Mouse (Mus musculus) heart, embryonic 13.5 days (tissue): ENCODE measurements around the gene Mtmr4. TPM values are rescaled to one million over a fixed set of nuclear protein-coding genes. Genes with fewer than 3 reads are reported as not detected.

Experiments
- ATAC-seq: fragments of 200-750 bp; cut with Nextera tagmentation; 2 replicates; pipeline ENCODE4 v1.8.0; 2017; ENCODE audit warnings: moderate TSS enrichment; ENCODE audit not compliant: insufficient number of reproducible peaks, low FRiP score, low TSS enrichment; ENCODE audit errors: extremely low read depth
- H3K27ac ChIP-seq: fragments of 300-500 bp; sonication (generic); replicated peaks from 2 replicates; pipeline ENCODE4 v1.5.1; 2015; ENCODE audit warnings: moderate library complexity, mild to moderate bottlenecking, inconsistent platforms
- H3K27me3 ChIP-seq: fragments of 300-500 bp; sonication (generic); replicated peaks from 2 replicates; pipeline ENCODE4 v1.6.1; 2015; ENCODE audit warnings: mild to moderate bottlenecking, inconsistent platforms
- H3K36me3 ChIP-seq: fragments of 300-500 bp; sonication (generic); 2 replicates; pipeline ENCODE4 v1.6.1; 2015; ENCODE audit warnings: mild to moderate bottlenecking, inconsistent platforms
- H3K4me1 ChIP-seq: fragments of 300-500 bp; sonication (generic); 2 replicates; pipeline ENCODE4 v1.6.1; 2015; ENCODE audit warnings: inconsistent platforms
- H3K4me2 ChIP-seq: fragments of 300-500 bp; sonication (generic); 2 replicates; pipeline ENCODE4 v1.6.1; 2015; ENCODE audit warnings: inconsistent platforms, mild to moderate bottlenecking, moderate library complexity
- H3K4me3 ChIP-seq: fragments of 300-500 bp; sonication (generic); 2 replicates; pipeline ENCODE4 v1.5.1; 2015; ENCODE audit warnings: moderate library complexity, mild to moderate bottlenecking, inconsistent platforms
- H3K9ac ChIP-seq: fragments of 300-500 bp; sonication (generic); 2 replicates; pipeline ENCODE4 v1.6.1; 2015; ENCODE audit warnings: inconsistent platforms, mild to moderate bottlenecking, moderate library complexity
- H3K9me3 ChIP-seq: fragments of 300-500 bp; sonication (generic); 2 replicates; pipeline ENCODE4 v1.6.1; 2016; ENCODE audit warnings: inconsistent platforms
- WGBS: fragments of 180-500 bp; shearing (Covaris S2); methylation state at CpG from one replicate; pipeline ENCODE4 v1.1.7; 2015; ENCODE audit warnings: mixed read lengths; 5-methylcytosine and 5-hydroxymethylcytosine counted together
- polyA plus RNA-seq: library from polyadenylated mRNA; unstranded; fragments of >200 nt; fragmentation: Nextera tagmentation; extraction: Ambion mirVana; gene quantifications from 2 replicates; pipeline ENCODE4 v1.2.1, GENCODE M21; 2015

The Mtmr4 gene
- polyA plus RNA-seq = 14.1 and 14.7 TPM in 2 replicates

DNA sequence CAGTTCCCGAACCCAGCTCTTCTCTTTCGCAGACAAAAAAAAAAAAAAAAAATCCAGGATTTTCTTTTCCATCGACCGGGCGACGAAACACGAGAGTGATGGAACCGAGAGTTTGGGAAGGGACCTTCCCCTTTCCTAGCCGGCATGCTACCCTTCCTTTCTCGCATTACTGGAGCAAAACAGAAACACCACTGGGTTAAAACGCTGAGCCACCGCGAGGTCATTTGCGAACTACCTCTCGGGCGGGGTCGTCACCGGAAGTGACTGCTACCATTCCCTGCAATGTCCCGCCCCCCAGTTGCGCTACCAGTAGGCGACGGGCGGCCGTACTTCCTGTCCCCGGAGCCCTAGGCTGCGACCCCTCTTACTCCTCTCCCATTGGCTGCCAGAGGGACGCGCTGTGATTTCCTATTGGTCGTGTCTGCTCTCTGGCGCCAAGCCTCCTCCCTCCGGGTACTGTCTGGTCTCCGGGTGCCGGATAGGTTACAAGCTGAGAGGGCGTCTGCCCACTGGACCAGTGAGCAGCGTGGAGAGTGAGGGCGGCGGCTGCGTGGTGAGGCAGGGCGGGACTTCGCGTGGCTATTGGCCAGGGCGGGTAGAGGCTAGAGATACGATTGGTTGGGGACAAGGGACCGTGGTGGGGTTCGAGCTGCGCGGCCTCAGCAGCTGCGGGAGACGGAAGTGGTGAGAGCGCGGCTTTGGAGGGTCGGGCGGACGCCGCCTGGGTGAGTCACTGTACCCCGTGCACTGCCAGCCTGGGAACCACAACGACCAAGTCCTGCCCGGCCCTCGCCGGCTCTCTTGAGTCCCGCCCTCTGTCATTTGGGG, at the start of gene Mtmr4:
Gene Mtmr4 (plus strand): TSS at position 637 of the 828 bp plus-strand sequence.
- Histone ChIP-seq H3K27ac (peak within 1 kb of the TSS; percentile 97), H3K9me3 (no peaks in the 10 kb centered on the region), H3K4me2 (peak within 1 kb of the TSS; percentile 91), H3K9ac (peak within 1 kb of the TSS; percentile 97), H3K4me3 (peak within 1 kb of the TSS; percentile 88), H3K27me3 (no peaks in the 10 kb centered on the region), H3K36me3 (peaks cover 13% of the 10 kb centered on the region), H3K4me1 (peaks cover 52% of the 10 kb centered on the region)
- WGBS = under 1% methylated on average over 59 of the region's 61 CpGs
- ATAC-seq = peak; percentile 97

DNA sequence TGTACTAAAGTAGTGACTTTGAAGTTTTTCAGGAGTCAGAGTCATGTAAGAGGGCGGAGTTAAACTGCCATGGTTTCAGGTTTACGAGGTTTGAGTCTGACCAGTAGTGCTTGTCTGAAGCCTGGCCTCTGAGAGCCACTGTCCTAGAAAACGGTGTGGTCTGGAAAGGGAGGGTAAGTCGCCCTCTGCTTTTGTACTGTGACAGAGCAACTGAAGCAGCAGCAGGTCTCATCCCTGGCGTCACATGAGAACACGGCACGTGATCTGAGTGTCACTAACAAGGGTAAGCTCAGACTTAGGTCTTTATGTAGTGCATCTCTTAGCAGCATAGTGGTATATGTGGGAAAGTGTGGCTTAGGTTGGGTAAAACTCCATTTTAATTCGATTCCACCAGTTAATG, 49.7 kb upstream of the Mtmr4 start:
- Histone ChIP-seq H3K36me3 (no peaks in the 10 kb centered on the region), H3K27me3 (no peaks in the 10 kb centered on the region), H3K9me3 (no peaks in the 10 kb centered on the region), H3K9ac (no peak overlapping the region), H3K4me2 (no peak overlapping the region), H3K4me1 (peaks cover 5% of the 10 kb centered on the region; the same call in 1 of the 2 replicates), H3K4me3 (no peak overlapping the region), H3K27ac (no peak overlapping the region)
- no peak for ATAC-seq
- WGBS = 33% methylated on average over 8 of the region's 8 CpGs

DNA sequence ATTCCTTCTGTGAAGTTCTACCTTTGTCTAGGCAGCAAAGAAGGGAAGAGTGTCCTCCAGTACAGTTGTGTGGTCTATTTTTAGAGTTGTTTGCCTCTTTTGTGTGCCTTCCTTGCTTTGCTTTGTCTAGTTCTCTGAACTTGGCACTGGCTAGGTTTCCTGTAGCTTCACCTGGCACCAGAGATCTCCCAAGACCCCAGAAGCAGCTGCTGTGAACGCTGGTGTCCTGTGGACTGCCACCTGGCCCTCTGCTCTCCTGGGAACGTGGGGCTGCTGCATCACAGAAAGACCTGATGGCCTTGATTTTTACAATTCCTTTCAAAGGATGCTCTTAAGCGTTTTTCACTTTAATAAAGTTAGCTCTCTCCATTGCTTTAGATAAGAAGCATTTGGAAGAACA, 49.1 kb upstream of the Mtmr4 start:
- 54% methylated on average over 3 of the region's 3 CpGs for WGBS

DNA sequence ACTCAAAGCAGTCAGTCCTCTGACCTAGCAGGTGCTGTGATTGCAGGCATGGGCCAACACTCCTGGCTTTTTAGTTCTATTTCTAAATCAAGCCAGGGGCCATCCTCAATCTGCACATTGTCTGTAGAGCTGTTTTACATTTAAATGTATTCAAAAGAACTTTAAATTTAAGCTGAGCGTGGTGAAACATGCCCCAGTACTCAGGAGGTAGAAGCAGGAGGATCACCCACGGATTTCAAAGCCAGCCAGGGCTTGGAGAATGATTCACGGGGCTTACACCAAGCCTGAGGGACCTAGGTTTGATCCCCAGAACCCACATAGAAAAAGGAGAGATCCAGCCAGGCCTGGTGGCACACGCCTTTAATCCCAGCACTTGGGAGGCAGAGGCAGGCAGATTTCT, 38.6 kb upstream of the Mtmr4 start:
- Histone ChIP-seq H3K4me3 (no peak overlapping the region), H3K36me3 (no peaks in the 10 kb centered on the region), H3K4me1 (peaks cover 20% of the 10 kb centered on the region), H3K27me3 (no peaks in the 10 kb centered on the region), H3K9ac (no peak overlapping the region), H3K9me3 (no peaks in the 10 kb centered on the region), H3K4me2 (no peak overlapping the region), H3K27ac (no peak overlapping the region)
- ATAC-seq = no peak
- WGBS = 70% methylated on average over 4 of the region's 4 CpGs

More for the DNA sequence above, 49.1 kb upstream of the Mtmr4 start:
- Histone ChIP-seq H3K9ac (no peak overlapping the region), H3K36me3 (no peaks in the 10 kb centered on the region), H3K27ac (no peak overlapping the region), H3K9me3 (no peaks in the 10 kb centered on the region), H3K4me3 (no peak overlapping the region), H3K4me1 (peaks cover 5% of the 10 kb centered on the region; the same call in 1 of the 2 replicates), H3K4me2 (no peak overlapping the region), H3K27me3 (no peaks in the 10 kb centered on the region)
- no peak for ATAC-seq

DNA sequence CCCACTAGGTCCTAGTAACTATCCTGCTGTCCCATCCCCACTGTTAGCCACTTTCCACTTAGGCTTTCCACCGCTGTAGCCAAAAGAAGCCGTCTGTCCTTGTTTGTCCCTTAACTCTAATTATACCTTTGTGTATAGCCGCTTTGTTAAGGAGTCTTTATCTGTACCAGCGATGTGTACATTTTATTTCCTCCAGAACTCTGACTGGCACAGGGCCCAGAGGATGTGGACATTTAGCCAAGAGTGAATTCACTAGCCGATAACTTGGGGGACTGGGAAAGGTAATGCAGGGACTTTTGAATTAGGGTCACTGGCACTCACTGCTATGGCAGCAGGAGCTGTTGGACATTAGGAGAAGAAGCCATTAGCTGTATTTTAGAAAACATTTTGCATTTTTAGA, 37.6 kb upstream of the Mtmr4 start:
- no peak for ATAC-seq
- 15% methylated on average over 5 of the region's 5 CpGs for WGBS
- Histone ChIP-seq H3K27ac (peak overlapping the region; percentile 74), H3K27me3 (no peaks in the 10 kb centered on the region), H3K4me1 (peaks cover 20% of the 10 kb centered on the region), H3K4me2 (peak overlapping the region; percentile 26), H3K9me3 (no peaks in the 10 kb centered on the region), H3K9ac (no peak overlapping the region; the same call in 1 of the 2 replicates), H3K36me3 (no peaks in the 10 kb centered on the region), H3K4me3 (no peak overlapping the region)

DNA sequence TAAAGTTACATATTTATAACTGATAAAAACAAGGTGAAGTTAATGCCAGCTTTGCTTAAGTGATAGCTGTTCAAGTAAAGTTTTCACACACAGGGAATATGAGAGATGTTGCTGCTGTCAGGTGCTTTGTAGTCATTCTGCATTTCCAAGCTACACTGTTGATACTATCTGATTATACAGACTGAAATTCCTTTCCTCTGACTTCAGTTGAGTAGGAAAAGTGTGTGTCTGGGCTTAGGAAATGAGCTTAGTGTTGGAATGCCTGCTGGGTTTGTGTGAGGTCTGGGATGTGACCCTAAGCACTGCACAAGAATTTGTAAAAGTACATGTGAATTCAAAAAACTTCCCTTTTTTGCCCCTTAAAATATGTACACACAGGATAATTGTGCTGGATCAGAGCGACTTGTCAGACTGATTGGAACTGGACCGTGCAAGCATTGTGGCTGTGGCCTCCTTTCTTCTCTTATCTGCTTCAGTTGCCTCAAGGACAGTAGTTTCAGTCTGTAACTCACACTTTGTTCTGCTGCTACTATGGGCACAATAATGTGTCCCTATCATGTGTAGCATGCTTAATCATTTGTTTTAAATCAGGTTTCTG, 36.8 kb upstream of the Mtmr4 start:
- Histone ChIP-seq H3K9me3 (no peaks in the 10 kb centered on the region), H3K27ac (peak overlapping the region; percentile 74), H3K27me3 (no peaks in the 10 kb centered on the region), H3K4me2 (no peak overlapping the region), H3K9ac (0 out of 2 replicates have a peak overlapping the region, but pooled peaks have one; percentile 19), H3K4me1 (peaks cover 20% of the 10 kb centered on the region), H3K36me3 (no peaks in the 10 kb centered on the region), H3K4me3 (no peak overlapping the region)
- no peak for ATAC-seq
- 14% methylated on average over 2 of the region's 2 CpGs for WGBS

DNA sequence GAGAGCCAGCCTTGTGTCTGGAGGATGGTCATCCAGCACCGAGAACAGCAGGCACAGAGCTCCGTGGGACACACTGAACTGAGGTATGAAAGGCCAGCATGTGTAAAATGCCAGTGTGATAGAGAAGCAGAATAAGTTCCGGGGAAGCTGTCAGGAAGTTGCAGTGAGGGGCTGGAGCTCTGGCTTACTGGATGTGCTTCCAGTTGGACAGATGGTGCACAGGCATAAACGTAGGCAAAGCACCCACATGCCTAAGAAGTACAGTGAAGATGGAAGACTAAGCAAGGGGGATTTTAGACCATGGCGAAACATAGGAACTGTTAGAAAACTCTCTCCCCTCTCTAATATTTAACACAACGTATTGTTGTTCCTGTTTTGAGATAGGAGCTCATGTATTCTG, 30.8 kb upstream of the Mtmr4 start:
- Histone ChIP-seq H3K9me3 (no peaks in the 10 kb centered on the region), H3K4me2 (no peak overlapping the region), H3K36me3 (no peaks in the 10 kb centered on the region), H3K4me1 (peaks cover 13% of the 10 kb centered on the region), H3K4me3 (no peak overlapping the region), H3K27me3 (no peaks in the 10 kb centered on the region), H3K27ac (no peak overlapping the region), H3K9ac (no peak overlapping the region)
- no peak for ATAC-seq
- WGBS = 40% methylated on average over 6 of the region's 6 CpGs

DNA sequence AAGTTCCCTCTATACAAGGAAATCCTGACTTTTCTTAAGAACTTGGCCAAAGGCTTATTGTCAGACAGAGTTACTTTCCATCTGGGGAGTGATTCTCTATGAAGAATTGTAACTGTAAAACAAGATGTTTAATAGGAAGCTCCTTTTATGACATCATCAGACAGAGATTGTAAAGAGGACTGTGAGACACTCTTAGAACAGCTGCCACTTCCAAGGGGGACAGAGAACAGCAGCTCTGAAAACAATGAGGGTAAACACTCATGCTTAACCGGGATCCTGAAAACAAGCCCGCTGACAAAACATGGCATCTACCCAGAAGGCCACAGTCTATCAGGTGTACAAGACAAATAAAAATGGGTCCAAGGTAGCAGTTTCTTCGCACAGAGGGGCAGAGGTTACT, 25.5 kb upstream of the Mtmr4 start, which contains the start of gene Gm11492:
Gene Gm11492 (plus strand): TSS at position 153 of the 400 bp plus-strand sequence.
- no peak within 1 kb of the TSS for H3K9ac ChIP-seq
- no peak within 1 kb of the TSS for H3K4me2 ChIP-seq
- H3K4me3 ChIP-seq = no peak within 1 kb of the TSS
- H3K27ac ChIP-seq = no peak within 1 kb of the TSS
- no peaks in the 10 kb centered on the region for H3K9me3 ChIP-seq
- no peaks in the 10 kb centered on the region for H3K36me3 ChIP-seq
- 67% methylated on average over 3 of the region's 3 CpGs for WGBS
- H3K27me3 ChIP-seq = no peaks in the 10 kb centered on the region
- H3K4me1 ChIP-seq = peaks cover 27% of the 10 kb centered on the region
- ATAC-seq = no peak

DNA sequence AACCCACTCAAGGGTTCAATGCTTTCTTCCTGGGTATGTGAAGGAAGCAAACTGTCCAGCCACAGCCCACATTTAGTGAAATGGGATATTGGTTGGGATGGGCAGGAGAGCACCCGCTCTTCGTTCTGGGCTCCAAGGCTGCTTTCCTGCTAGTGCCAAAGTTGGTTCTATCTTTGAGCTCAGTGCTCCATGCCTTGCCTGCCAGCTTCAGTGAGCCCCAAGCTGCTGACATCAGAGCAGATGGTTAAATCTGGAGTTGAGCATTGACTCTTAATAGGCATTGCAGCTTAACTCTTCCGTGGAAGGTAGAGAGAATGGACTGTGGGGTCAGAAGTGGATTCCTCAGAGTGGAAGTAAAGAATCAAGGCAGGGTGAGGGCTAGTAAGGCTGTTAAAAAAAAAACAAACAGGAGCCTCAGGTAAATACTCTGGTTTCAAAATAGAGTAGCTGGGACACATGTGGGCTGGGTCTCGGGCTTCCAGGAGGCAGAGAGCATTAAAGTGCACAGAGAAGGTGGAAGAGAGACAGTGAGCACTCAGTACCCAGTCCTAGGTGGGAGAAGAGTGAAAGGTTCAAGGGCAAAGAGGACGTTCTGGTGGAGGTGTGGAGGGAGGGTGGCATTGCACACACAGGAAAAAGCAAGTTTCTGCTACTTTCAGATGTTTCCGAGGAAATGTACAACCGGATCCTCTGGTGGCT, 23.6 kb upstream of the Mtmr4 start, which contains the start of gene Sept4:
Gene Sept4 (plus strand): TSS at position 649 of the 699 bp plus-strand sequence.
- no peaks in the 10 kb centered on the region for H3K36me3 ChIP-seq
- 70% methylated on average over 7 of the region's 7 CpGs for WGBS
- H3K4me1 ChIP-seq = peaks cover 31% of the 10 kb centered on the region
- H3K27me3 ChIP-seq = no peaks in the 10 kb centered on the region
- no peak within 1 kb of the TSS for H3K27ac ChIP-seq
- no peaks in the 10 kb centered on the region for H3K9me3 ChIP-seq
- H3K4me2 ChIP-seq = no peak within 1 kb of the TSS
- no peak within 1 kb of the TSS for H3K4me3 ChIP-seq
- ATAC-seq = no peak
- H3K9ac ChIP-seq = no peak within 1 kb of the TSS

DNA sequence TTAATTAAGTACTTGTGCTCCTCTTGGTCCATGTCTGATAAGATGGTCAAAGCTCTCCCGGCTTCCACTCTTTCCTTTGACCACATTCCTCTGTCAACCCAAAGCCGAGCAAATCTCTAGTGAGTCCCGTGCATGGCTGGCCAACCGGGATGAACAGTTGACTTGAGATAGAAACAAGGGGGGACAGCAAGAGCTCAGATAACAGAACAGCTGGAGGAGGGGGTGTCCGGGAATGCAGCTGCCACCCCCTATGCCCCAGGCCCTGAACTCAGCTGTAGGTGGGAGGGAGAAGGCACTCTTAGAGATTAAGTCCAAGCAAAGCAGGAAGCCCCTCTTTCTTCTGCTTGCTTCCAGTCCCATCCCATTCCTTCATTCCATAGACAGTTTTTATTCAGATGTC, 21.2 kb upstream of the Mtmr4 start:
- Histone ChIP-seq H3K9me3 (no peaks in the 10 kb centered on the region), H3K27ac (peak overlapping the region; percentile 58), H3K4me3 (no peak overlapping the region), H3K4me1 (peaks cover 47% of the 10 kb centered on the region), H3K9ac (no peak overlapping the region), H3K4me2 (peak overlapping the region; percentile 13), H3K36me3 (no peaks in the 10 kb centered on the region), H3K27me3 (no peaks in the 10 kb centered on the region)
- ATAC-seq = no peak
- 10% methylated on average over 5 of the region's 5 CpGs for WGBS

DNA sequence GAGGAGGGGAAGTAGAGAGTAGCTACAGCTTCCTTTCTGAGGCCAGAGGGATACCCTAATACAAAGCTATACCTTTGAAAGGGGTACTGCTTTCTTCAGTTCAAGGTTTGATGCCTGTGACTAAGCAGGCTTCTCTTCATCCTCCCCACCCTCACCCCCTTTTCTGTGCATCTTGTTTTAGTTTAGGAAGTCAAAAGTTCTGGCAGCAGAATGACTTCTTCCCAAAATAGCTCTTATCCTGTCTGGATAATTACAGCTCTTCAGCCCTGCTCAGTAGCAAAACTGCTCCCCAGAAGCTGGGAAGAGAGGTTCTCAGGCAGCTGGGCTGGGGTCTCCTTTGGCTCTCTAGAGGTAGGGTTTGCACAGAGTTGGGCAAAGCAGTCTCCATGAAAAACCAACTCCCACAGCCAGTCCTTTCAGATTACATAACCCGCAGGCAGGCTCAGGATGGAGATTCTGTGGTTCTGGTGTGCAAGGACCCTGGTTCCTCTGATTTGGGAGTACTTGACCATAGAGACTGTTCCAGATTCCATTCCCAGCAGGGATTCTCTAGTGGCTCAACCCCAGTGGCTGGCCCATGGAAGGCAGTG, 20.5 kb upstream of the Mtmr4 start:
- peaks cover 47% of the 10 kb centered on the region for H3K4me1 ChIP-seq
- WGBS = 65% methylated on average over 1 of the region's 1 CpGs

More for the DNA sequence above, 20.5 kb upstream of the Mtmr4 start:
- H3K9ac ChIP-seq = 0 out of 2 replicates have a peak overlapping the region, but pooled peaks have one; percentile 37
- no peak overlapping the region for H3K4me3 ChIP-seq
- H3K4me2 ChIP-seq = peak overlapping the region; percentile 13
- ATAC-seq = no peak
- H3K27me3 ChIP-seq = no peaks in the 10 kb centered on the region
- no peaks in the 10 kb centered on the region for H3K9me3 ChIP-seq
- peak overlapping the region; percentile 58 for H3K27ac ChIP-seq
- H3K36me3 ChIP-seq = no peaks in the 10 kb centered on the region
